Mouse (Mus musculus) myocyte (in vitro differentiated cells): ENCODE results near the gene Celsr3.

Source experiments
- CEBPB ChIP-seq: IDR thresholded peaks from 2 replicates; pipeline ENCODE4 v1.6.1; 2011; ENCODE audit warnings: mild to moderate bottlenecking, moderate library complexity; ENCODE audit not compliant: poor library complexity, insufficient read depth, severe bottlenecking
- E2F4 ChIP-seq: IDR thresholded peaks from one replicate; pipeline ENCODE4 v1.6.1; 2011; ENCODE audit warnings: mild to moderate bottlenecking, control low read depth, moderate library complexity; ENCODE audit not compliant: insufficient read depth
- MAX ChIP-seq: IDR thresholded peaks from one replicate; pipeline ENCODE4 v1.6.1; 2011; ENCODE audit warnings: low read depth, mild to moderate bottlenecking, control low read depth
- MYOD1 ChIP-seq, 3 experiments: IDR thresholded peaks; one replicate each; pipeline ENCODE4 v1.6.1; 2011; ENCODE audit warnings: control low read depth in 2 of 3, low read depth in 2 of 3, mild to moderate bottlenecking in 2 of 3, moderate library complexity in 1 of 3; ENCODE audit not compliant: insufficient read length in 2 of 3, control insufficient read depth in 1 of 3
- MYOG ChIP-seq, 3 experiments: IDR thresholded peaks; one replicate each; pipeline ENCODE4 v1.6.1; 2011; ENCODE audit warnings: control low read depth in 2 of 3, low read depth in 2 of 3, mild to moderate bottlenecking in 2 of 3; ENCODE audit not compliant: insufficient read length in 2 of 3, control insufficient read depth in 1 of 3, insufficient read depth in 1 of 3
- POLR2A ChIP-seq: IDR thresholded peaks from one replicate; pipeline ENCODE4 v1.6.1; 2011; ENCODE audit warnings: low read depth, mild to moderate bottlenecking, control low read depth, moderate library complexity; ENCODE audit not compliant: insufficient read length
- POLR2AphosphoS2 ChIP-seq: IDR thresholded peaks from one replicate; pipeline ENCODE4 v1.6.1; 2011; ENCODE audit warnings: low read depth, control low read depth; ENCODE audit not compliant: insufficient read length
- REST ChIP-seq: IDR thresholded peaks from one replicate; pipeline ENCODE4 v1.6.1; 2011; ENCODE audit warnings: mild to moderate bottlenecking, control low read depth, moderate library complexity; ENCODE audit not compliant: insufficient read depth, insufficient read length
- SRF ChIP-seq: IDR thresholded peaks from one replicate; pipeline ENCODE4 v1.6.1; 2011; ENCODE audit warnings: low read depth; ENCODE audit not compliant: control insufficient read depth, insufficient read length
- TCF12 ChIP-seq: IDR thresholded peaks from one replicate; pipeline ENCODE4 v1.6.1; 2011; ENCODE audit warnings: mild to moderate bottlenecking, control low read depth; ENCODE audit not compliant: poor library complexity, insufficient read depth, severe bottlenecking
- TCF3 ChIP-seq: IDR thresholded peaks from one replicate; pipeline ENCODE4 v1.6.1; 2011; ENCODE audit warnings: low read depth, control low read depth; ENCODE audit not compliant: insufficient read length
- USF1 ChIP-seq: IDR thresholded peaks from one replicate; pipeline ENCODE4 v1.6.1; 2011; ENCODE audit warnings: low read depth, mild to moderate bottlenecking, control low read depth, moderate library complexity

- TF ChIP-seq POLR2A (no peak), MAX (no peak), USF1 (no peak), E2F4 (no peak), POLR2AphosphoS2 (no peak), CEBPB (no peak), SRF (no peak), TCF12 (no peak), MYOD1 (IDR thresholded peaks at IDR 0.05; ENCODE audit: control insufficient read depth in 1 of 3, insufficient read length in 2 of 3, low read depth in 2 of 3) (peak in 1 of 3 experiments; percentile 36), REST (no peak), MYOG (IDR thresholded peaks at IDR 0.05; ENCODE audit: control insufficient read depth in 1 of 3, insufficient read depth in 1 of 3, insufficient read length in 2 of 3, low read depth in 2 of 3) (peak in 1 of 3 experiments; percentile 35), TCF3 (no peak)
Observed at GRCm38 (mm10) chr9:108776614-108777013, 49.5 kb upstream of the Celsr3 start.
